Mouse (Mus musculus) bone marrow, adult 2 months (tissue): Measurements from ENCODE around the gene Doc2b.

Source experiments
- CTCF ChIP-seq: fragments of 200-500 bp; IDR thresholded peaks from 2 replicates; pipeline ENCODE4 v1.5.1; 2011; ENCODE audit warnings: low read length, control low read depth; ENCODE audit not compliant: control insufficient read depth, insufficient read depth
- POLR2A ChIP-seq: fragments of 200-500 bp; IDR thresholded peaks from 2 replicates; pipeline ENCODE4 v1.6.1; 2011; ENCODE audit warnings: low read depth, mild to moderate bottlenecking, control low read depth, low read length, borderline replicate concordance; ENCODE audit not compliant: control insufficient read depth

DNA sequence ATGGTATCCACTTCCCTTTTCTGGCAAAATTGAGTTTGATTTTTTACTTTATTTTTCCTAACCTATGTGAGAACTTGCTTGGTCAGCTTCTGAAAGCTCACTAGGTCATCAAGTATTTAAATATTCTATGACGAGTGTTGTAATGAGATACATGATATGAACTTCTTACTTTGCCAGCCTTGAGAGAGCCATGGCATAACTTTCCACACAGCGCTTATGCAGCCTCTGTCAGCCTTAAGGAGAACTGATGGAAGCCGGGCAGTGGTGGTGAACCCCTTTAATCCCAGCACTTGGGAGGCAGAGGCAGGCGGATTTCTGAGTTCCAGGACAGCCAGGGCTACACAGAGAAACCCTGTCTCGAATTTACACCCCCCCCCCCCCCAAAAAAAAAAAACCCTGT is 35.1 kb downstream of the Doc2b start:
- no peak for TF ChIP-seq CTCF
- TF ChIP-seq POLR2A: no peak
